Mouse (Mus musculus) adipocyte (in vitro differentiated cells): ENCODE results near the gene Snx9.

Experiments
- DNase-seq: peaks from one replicate; pipeline ENCODE4 v3.0.0-alpha.2; 2016; ENCODE audit warnings: low spot score

The Snx9 gene

DNA sequence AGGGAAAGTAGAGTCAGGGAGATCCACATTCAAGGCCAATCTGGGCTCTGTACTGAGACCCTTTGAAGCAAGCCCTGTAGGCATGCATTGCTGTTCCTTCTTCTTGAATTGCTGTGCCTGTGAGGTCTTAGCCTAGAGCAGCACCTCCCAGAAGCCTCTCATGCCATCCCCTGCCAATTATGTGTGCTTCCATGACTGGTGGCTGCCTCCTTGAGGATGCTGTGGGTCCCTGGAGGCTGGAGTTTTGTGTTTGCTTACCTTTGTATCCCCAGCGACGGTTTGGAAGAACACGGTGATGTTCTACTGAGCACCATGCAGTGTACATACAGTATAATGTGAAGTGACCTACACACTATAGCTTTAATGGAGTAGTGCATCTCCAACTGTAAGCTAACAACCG is 4.2 kb downstream of the Snx9 start:
- peak; percentile 18 for DNase-seq

DNA sequence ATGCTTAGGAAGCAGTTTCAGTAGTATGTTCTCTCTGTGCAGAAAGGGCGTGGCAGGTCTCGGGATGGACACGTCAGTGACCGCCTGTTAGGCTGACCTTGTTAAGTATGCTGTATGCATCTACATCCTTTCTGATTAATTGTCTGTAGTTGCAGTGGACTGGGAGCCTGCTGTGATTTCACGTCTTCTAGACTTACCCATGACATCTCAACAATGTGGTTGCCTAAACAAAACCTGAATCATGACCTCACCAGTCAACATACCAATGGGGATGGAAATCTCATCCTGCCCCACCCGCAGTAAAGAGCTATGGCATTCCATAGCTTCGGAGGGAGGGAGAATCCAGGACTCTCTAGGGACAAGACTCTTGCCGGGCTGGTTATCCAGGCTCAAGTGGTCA is 5.0 kb downstream of the Snx9 start:
- DNase-seq = no peak

DNA sequence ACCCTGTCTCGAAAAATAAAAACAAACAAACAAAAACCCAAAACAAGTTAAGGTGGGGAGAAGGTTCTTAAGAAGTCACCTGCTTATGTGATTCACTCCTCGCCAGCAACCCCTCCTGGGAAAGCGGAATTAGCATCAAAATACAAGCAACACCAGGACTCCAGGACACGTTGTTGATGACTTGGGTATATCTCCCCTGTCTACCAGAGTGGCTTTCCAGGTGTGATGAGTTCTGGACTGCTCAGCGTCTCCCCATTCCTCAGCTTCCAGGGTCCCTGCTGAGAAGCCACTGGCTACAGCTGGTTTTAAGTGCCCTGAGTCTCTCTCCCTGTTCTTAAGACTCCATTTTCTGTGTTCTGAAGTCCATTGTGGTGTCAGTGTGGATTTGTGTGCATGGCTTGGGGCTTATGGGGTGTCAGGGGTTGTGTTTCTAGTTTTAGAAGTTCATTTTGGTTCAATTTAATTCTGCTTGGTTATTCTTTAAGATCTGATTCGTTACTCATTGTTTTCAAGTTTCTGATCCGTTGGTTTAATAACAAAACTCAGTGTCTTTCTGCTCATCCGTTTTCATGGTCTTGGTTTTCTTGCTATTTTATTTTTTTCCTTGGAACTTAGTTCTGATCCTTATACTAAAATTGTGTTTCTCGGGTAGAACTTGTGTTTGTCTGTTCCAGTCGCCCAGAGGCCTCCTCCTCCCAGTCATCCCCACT is 7.7 kb downstream of the Snx9 start:
- DNase-seq = no peak

DNA sequence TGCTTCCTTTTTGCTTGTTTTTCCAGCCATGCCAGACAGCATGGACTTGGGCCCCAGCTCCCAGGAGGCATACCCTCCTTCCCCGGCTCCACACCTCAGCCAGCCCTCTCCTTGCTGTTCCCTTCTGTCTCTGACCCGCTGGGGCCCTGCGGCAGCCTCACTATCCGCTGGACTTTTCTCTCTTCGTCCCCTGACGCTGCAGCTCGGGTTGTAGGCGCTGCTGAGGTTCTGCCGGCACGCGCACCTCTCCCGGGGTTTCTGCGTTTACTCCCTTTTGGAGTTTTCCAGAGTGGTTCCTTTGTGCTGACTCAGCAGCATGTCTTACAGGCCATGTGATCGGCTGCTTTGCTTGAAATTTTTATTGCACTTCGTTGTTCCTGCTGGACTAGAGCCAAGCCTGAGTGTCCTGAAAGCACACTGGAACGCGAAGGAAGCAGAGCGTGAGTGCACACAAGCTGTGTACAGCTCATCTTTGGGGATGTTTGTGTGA is 8.3 kb downstream of the Snx9 start:
- peak; percentile 91 for DNase-seq

DNA sequence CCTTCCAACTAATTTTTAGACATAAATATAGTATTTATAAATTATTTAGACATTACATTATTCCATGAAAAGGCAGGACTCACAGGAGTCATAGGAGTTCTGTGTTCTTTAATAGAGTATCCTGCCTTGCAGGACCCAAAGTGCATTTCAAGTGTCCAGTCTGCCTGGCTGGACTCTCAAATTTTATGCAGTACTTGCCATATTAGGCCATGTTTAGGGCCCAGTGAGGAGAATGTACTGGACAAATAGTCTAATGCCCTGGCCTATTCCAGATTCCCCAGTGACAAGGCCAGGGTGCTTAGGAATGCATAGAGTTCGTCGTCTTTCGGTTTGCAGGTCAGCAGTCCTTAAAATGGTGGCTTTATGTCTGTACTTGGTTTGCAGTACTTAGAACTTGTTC is 8.9 kb downstream of the Snx9 start:
- DNase-seq = no peak

DNA sequence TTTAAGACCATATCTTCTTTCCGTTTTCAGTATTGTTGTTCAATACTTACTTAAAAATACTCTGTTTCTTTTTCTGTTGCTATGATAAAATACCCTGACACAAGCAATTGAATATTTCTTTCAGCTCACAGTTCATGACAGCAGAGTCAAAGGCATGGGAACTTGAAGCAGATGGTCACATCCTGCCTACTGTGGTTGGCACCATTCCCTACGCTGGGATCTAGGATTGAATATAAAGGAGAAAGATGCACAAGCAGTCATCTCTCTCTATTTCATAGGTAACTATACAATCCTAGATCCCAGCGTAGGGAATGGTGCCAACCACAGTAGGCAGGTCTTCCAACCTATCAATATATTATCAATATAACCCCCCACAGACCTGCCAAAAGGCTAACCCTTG is 9.3 kb downstream of the Snx9 start:
- no peak for DNase-seq

DNA sequence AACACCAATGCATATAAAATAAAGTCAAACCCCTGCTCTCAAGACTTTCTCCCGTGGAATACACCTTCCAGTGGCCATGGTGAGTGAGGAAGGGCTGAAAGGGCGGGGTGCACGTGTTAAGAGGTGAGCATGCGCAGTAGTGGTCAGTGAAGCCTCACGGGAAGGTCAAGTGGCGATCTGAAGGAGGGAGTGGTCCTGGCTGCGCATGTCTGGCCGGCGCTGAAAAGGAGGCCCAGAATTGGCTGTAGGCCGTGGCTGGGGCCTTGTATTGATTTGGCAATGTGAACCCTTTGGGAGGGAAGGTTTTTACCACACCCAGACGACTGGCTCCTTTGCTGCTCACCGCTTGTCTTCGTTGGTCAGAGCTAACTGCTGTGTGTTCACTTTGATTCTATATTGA is 12.8 kb downstream of the Snx9 start:
- DNase-seq = no peak

DNA sequence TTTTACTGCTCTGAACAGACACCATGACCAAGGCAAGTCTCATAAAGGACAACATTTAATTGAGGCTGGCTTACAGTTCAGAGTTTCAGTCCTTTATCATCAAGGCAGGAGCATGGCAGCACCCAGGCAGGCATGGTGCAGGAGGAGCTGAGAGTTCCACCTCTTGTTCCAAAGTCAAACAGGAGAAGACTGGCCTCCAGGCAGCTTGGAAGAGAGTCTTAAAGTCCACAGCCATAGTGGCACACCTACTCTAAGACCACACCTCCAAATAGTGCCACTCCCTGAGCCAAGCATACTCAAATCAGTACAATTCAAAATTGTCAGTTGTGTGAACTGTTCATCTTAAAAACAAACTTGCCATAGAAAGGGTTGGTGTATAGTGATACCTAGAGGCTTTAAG is 14.4 kb downstream of the Snx9 start:
- DNase-seq = no peak

DNA sequence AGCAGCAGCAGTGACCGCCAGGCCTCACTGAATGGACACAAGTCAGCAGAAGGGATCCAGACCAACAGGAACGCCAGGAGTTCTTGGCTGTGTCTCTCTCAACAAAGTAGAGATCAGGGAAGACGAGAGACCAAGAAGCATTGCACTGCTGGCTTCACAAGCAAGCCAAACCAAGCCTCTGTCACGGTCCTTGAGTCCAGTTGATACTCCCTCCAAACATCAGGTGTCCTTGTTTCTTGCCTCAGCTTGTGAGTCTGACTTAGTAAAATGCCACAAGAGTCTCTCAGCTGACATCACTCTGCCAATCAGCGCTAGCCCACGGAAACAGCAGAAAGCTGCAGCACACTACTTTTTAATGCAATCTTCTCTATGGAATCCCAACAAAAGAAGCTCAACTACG is 15.3 kb downstream of the Snx9 start:
- no peak for DNase-seq

DNA sequence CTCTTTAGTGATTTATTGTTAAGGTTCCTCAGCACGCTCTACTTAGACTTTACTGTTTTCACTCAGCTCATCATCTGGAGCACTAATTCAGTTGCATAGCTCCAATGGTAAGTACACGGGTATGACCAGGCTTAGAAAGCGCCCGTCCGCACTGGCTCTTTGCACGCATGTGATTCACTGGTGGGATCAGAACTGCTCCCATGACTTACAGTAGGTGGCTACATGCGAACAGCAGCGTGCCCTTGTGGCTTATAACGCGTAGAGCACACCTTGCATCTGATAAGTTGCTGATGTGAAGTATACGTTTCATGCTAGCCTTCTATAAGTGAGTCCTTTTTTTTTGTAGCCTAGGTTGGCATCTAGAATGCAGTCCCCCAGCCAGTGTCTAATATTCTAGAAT is 16.1 kb downstream of the Snx9 start:
- no peak for DNase-seq

DNA sequence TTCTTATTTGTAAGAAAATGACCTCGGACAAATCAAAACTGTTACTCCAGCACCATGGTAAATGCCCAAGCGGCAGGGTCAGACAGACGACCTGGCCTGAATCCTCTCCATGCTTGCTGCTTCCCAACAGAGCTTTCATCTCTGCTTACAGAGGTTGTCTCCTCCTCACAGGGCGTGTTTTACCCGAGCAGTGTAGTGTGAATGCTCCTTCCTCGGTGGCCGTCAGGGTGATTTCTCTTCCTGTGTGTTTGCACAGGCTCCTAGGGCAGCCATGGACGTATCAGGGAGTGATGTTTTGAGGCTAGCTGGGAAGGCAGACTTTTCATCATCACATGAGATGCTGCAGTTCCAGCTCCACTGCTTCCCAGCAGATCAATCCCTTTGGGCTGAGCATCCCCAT is 17.1 kb downstream of the Snx9 start:
- no peak for DNase-seq

DNA sequence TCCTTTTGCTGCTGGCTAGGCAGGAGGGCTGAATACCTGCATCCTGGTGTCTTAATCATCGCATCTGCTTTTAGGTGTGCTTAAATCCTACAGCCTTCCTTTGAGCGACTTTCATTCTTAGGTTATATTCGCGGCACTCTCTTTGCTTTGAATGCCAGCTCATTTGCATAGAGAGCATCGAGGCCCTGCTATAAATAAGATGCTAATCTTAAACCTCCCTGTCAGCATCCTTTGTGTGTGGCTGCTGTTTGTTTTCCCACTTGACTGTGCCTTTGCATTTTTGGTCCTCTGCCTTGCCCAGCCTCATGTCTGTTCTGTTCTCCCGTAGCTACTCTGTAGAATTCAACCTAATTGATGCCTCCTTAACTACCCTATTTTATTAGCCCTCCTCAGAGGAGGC is 21.2 kb downstream of the Snx9 start:
- DNase-seq = no peak

DNA sequence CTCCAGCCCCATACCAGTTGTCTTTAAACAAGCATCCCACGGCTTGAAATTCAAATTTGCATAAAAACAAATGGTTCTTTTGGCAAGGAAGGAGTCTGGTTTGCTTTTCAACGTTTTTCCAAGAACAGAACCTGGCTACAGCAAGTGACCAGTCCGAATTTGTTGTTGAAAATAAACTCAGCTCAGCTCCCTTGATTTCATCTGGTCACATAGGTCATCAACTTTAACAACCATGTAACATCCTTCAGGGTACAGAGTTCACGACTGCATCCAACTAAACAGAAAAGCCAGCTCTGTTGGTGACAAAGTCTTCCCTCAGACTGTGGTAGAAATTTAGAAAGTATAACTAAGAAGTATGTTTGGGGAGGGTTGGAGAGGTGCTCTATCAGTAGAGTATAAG is 21.7 kb downstream of the Snx9 start:
- DNase-seq = peak; percentile 35

DNA sequence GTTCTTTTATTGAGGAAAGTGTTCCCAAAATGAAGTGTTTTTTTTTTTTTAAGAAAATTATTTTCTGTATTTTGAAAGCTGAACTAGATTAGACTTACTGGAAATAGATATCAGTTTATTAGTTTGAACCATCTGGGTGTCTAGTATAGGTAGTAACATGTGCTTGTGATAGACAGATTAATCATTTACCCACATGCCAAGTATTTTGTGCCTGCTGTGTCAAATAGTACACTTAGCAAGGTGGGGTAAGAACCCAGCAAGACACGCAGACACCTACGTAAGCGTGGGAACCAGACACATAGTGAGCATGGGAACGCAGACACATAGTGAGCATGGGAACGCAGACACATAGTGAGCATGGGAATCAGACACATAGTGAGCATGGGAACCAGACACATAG is 22.6 kb downstream of the Snx9 start:
- no peak for DNase-seq

DNA sequence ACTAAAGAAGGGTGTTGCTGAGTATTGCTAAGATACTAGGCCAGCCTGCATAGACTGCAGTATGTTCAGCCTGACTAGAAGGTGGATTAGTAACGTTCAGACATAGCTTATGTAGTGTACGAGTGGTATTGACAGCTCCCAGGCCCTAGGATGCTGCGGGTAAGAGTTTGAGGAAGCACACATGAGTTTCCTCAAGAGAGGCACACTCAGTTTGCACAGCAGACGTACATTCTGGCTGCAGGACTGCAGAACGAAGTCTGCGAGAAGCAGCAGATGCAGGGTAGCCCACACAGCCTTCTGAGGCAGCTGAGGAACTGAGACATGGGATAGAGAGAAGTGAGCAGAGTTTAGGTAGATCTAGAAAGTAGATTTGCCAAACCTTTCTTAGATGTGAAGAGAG is 26.3 kb downstream of the Snx9 start:
- no peak for DNase-seq

DNA sequence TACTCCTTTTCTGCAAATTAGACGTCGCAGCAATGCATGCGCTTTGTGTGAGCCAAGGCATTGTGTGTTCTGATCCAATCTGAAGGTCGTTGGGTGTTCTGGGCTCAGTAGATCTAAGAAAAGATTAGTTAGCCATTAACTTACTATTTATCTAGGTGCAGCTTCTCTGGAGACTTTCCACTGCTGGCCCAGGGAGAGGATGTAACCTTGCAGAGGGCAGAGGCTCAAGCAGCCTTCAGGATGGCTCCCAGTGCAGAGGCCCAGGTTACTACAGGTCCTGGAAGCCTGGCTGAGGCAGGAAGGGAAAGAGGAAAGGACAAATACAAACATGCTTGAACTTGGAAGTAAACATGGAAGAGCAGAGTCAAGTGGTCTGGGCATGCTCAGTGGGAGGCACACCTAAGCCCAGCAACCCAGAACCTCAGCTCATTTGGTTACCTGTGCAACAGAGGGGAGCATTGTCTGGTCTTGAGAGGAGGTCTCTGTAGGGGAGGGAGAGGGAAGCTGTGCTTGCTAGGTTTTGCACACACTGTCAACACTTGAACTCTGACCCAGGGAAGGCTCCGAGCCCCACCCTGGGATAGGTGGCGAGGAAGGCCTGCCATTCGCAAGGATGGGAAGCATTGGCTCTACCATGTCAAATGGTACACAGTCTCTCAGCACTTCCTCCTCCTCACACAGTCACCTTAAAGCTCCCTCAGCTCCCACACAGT is 27.3 kb downstream of the Snx9 start:
- no peak for DNase-seq

DNA sequence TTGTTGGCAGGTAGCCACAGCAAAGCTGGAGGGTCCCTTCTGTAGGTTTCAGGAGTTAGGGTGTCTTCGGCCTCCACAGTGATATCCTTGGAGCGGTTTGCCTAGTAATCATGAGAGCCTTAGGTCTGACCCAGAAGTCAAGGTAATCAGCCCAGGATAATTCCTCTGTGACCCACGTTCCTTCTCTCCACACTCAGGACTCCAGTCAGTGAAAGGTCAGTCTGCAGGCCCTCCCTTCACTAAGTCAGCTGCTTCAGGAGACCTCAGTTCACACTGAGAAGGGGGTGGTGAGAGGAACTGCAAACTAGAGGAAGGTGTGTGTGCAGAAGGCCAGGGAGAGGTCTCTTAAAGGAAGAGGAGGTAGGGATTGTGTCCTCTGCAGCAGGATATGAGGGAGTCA is 28.3 kb downstream of the Snx9 start:
- DNase-seq = no peak

DNA sequence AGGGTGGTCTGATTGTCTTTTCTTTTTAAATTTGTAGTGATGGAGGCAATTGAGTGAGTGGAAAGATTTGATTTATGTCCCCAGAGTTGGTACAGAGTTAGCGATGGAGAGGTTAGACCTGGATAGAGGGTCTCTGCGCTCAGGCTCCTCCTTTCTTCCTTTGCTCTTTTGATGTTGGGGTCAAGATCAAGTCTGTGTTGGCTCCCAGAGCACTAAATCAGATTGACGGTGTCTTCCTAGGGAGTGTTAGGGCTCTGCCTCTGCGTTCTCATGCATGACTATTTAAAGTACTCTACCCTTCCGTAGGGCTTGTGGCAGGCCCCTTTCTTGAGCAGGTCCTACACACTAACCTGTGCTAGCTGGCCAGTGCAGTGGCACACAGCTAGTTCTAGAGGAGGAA is 28.9 kb downstream of the Snx9 start:
- no peak for DNase-seq

DNA sequence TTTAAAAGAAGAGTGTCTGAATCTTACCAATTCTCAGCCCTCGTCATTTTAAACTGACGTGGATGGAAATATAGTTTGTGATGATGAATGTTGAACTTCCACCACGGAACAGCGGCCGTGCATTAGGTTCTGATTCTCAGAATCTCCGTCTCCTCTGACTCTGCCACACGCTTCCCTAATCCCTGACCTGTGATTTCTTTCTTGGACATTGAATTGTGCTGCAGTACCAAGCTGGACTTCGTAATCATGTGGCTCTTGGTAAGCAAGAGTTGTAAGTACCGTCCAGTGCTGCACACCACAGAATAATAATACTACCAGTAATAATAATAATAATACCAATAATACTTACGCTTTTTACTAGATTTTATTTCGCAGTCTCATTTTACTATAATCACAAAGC is 29.6 kb downstream of the Snx9 start:
- no peak for DNase-seq

DNA sequence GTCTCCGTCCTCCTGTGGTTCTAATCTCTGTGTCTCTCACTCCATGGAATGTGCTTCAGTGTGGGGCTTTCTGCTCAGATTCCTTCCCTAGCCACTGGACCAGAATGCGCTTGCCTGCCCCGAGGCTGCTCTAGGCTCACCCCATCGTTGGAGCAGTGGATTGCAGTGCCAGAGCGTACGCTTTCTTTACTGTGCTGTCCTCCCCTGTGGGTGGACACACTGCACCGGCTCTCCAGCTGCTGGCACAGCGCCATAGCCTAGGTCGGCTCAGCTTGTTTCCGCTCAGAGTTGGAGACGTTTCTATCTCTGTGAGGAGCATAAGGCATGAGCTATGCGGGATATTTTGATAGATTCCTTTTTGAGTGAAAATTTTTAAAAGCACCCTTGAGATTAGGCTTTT is 31.4 kb downstream of the Snx9 start:
- DNase-seq = peak; percentile 39

DNA sequence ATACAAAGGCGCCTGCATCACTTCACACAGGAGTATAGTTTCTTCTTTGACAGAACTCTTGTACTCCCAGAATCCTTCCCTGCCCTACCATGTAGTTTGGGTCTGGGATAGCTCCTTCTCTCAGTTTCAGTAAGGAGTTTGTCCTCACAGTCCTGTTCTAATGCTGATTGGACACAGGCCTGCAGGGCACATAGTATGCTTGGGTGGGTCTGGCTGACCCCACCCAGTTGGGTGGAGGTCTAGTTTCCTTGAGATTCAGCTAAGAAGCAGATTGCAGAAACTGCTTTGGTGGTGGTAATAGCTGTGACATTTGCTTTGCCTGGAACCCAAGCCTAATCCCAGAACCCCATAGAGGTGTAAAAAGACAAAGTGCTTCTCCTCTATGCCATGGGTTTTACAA is 33.4 kb downstream of the Snx9 start:
- no peak for DNase-seq

DNA sequence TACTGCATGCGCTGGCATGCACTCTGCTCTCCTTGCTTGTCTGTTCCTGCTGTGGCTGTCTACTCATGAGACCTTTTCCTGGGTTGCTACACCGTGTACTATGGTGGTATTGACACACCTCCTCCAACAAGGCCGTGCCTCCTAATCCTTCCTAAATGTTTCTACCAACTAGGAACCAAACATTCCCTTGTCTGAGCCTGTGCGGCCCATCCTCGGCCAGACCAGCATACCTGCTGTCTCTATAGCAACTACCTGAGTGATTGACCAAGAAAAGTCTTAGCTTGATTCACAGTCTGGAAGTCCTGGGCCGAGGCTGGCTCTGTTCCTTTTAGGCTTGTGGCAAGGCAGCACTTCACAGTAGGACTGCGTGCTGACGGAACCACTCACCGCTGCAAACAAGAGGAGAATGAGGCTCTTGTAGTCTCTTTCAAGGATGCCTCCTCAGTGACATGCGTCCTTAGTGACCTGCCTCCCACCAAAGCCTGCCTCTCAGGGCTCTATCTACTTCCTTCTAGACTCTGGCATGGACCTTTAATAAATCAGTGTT is 36.6 kb downstream of the Snx9 start:
- DNase-seq = no peak

DNA sequence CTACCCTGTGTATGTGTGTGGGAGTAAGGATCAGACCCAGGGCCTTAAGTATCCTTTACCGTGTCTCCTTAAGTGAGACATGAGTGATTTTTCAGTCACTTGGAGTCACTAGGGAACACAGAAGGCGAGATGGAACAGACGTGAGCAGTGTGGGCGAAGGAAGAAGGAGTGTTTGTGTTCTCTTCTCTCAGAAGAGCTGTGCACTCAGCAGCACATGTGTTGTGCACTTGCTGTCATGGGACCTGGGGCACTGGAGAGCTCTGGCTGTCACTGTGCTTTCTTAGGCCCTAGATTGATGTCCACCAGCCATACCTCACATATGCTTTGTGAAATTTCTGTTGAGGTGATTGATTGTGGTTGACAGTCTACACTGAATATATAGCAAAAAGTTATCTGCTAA is 37.7 kb downstream of the Snx9 start:
- DNase-seq = no peak

DNA sequence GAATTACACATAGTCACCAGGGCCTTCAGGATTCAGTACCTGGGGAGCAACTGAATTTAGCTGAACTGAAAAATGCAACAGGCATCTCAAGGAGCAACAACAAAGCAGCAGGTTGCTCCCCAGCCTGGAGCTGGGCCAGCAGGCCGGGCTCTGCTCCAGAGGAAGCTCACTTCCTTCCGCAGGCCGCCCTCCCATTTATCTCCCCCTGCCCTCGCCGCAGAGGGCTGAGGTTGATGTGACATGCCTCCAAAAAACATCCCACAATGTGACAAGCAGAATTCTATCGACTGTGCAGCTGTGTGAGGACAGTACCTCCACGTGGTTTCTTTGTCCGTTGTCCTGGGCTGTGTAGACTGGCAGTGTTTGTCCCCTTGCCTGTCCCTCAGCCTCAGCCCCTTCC is 44.3 kb downstream of the Snx9 start:
- DNase-seq = no peak
